Mouse (Mus musculus) adrenal gland, adult (tissue): ENCODE results near the gene Sv2a.
A peak's percentile ranks its signal among the peaks of the same experiment; 100 is the strongest.
"Not testable (repeated sequence)": the region's sequence is repeated elsewhere in the genome, so short reads cannot be mapped to it uniquely, and the experiment has no call there.

Experiments used
- DNase-seq, 2 experiments: peaks; one replicate each; pipeline ENCODE4 v3.0.0; 2022 to 2023; ENCODE audit warnings: low spot score in 1 of 2; ENCODE audit not compliant: inconsistent age in 2 of 2

Sv2a gene

DNA sequence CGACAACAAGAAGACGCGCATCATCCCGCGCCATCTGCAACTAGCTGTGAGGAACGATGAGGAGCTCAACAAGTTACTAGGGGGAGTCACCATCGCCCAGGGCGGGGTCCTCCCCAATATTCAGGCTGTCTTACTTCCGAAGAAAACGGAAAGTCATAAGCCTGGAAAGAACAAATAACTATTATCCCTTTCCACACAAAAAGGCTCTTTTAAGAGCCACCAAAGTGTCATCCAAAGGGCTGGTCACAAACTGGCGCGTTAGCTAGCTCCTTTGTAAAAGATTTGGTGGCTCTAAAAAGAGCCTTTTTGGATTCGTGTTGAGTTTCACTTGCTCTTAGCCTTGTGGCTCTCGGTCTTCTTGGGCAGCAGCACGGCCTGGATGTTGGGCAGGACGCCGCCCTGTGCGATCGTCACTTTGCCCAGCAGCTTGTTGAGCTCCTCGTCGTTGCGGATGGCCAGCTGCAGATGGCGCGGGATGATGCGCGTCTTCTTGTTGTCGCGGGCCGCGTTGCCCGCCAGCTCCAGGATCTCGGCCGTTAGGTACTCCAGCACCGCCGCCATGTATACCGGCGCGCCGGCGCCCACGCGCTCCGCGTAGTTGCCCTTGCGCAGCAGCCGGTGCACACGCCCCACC lies 39.3 kb downstream of the Sv2a start:
- DNase-seq = not testable (repeated sequence)

DNA sequence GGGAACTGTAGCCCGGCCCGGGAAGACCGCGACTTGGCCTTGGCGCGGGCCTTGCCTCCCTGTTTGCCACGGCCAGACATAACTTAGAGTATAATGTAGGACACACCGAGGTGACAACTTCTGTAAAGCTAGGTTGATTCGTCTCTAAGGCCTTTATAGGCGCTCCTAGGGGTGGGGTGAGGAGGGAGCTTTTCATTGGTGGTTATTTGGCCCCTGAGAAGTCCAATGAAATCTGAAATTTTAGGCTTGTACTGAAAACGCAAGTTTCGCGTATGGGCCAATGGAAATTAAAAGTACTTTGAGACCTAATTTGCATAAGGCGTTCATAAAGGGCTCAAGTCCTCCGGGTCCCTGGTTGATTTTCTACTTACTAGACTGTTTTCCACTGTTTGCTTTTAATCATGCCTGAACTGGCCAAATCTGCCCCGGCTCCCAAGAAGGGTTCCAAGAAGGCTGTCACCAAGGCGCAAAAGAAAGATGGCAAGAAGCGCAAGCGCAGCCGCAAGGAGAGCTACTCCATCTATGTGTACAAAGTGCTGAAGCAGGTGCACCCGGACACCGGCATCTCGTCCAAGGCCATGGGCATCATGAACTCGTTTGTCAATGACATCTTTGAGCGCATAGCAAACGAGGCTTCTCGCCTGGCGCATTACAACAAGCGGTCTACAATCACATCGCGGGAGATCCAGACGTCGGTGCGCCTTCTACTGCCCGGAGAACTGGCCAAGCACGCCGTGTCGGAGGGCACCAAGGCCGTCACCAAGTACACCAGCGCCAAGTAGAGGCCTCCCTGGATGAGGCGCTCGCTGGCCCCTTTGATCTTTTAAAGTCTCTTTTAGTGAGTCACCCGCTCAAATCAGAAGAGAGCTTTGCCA lies 40.1 kb downstream of the Sv2a start, which contains the start of the genes Hist2h2ac and Hist2h2be:
Hist2h2ac (minus strand) TSS at position 116 of the 875 bp plus-strand sequence.
Hist2h2be (plus strand) TSS at position 355 of the 875 bp plus-strand sequence.
- DNase-seq = peak; percentile 93 to 99

DNA sequence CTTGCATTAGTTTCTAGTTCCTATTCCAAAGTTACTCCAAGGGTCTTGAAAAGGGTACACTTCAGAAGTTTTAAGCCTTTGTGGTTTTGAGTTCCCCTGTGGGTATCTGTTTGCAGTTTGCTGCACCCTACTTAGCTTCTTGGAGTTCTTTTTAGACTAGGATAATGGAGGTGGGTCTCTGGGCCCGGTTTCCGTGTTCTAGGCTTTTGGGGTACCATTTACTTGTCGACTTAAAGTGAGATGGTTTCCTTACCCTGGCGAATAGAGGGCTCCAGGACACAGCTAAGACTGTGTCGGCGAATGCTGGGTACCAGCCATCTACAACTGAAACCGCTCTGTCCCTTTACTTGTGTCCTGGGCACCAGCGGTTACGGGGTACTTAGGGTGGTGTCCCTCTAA lies 40.7 kb downstream of the Sv2a start:
- peak in 1 of 2 experiments; percentile 53 for DNase-seq

DNA sequence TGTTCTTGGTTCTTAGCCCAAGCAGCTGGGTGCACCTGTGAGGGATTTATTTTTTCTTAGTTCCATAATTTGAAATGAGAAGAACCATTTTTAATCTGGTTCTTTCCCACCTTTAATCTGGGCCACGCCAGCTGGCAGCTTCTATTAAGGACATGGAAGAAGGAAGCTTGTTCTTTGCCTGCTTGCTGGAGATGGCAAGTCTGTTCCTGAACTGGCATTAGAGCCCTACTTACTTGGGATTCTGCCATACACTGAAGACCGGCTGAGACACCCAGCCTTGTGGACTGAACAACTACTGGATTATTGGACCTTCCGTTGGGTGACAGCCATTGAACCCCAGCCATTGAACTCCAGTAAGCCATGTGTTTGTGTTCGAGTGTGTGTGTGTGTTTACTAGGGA lies 41.8 kb downstream of the Sv2a start:
- peak in 1 of 2 experiments; percentile 57 for DNase-seq

DNA sequence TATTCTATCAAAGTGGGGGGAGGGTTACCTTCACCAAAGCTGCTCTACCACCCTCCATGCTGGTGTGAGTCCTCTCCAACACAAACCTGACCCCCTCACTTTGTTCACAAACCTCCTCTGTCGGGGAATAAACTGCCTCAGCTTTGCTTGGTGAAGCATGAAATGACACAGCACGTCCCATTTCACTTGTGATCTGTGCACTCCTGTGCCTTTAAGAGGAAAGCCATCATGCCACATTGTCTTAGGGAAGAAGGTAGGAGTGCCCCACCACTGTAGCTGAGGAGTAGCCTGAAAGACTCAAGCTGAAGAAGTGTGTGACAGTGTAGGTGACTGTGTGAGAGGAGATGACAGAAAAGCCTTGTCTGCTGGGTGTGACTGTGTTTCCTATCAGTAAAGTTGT lies 44.5 kb downstream of the Sv2a start:
- DNase-seq = no peak

DNA sequence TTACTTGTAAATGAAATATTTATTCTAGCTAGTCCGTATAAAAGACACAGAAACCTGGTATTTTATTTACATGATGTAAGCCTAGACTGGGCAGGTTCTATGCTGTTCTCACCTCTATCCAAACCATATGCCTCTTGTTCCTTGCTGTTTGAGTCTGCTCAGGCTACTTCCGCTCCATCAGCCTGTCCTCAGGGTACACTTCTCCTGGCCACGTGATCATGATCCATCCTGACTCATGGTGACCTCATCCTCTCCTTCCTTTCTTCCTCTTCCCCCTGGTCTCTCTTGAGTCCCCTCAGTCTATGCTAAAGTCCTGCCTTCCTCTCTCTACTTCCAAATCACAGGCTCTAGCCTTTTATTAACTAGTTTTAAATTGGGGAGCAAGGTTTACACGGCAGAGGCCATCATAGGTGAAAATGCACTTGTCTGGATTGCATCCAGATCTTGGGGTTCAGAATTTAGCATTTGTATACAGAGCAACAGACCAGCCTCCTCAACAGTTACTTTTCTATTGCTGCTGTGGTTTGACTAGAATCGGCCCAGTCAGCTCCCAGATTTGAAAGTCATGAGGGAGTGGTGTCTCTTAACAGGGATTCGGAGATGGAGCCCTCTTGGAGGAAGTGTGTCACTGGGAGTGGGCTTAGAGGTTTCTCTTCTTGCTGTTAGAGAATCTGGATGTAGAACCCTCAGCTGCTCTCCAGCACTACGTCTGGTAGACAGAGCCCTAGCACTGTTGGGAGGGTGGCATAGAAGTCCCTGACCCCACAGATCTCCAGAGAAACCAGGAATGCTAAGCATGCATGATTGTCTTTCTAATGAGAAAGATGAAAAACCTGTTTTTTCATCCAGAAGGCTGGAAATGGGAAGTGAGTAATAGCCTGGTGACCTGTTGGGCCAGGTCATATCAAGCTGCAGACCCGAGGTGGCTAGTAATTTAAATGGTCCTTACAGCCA lies 46.0 kb downstream of the Sv2a start:
- peak; percentile 61 to 81 for DNase-seq

DNA sequence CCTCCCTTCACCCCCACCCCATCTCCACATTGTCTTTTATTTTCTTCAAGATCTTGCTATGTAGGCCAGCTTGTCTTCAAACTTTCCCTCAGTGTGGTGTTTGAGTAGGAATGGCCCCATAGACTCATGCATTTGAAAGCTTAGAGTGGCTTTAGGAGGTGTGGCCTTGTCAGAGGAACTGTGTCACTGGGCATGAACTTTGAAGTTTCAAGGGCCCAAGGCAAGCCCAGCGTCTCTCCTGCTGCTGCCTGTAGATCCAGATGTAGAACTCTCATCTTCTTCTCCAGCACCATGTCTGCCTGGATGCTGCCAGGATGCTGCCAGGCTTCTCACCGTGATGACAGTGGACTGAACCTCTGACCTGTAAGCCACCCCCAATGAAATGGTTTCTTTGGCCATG lies 47.9 kb downstream of the Sv2a start:
- peak; percentile 51 to 80 for DNase-seq

DNA sequence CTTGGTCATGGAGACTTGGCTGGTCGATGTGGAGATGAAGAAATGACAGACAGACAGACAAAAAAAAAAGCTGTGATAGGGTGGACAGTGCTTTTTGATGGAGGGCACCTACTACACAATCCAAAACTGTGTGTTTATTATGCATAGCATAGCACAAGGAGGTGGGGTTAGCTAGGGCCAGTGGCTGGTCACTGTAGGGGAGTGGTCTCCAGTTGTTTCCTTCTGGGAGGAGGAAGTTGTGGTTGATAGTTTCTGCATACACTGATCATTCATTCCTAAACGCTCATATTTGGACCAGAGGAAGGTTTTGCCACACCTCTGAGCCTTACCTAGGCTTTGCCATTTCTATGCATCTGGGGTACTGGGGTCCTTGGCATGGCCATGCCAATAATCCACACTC lies 49.5 kb downstream of the Sv2a start:
- DNase-seq = peak in 1 of 2 experiments; percentile 34

DNA sequence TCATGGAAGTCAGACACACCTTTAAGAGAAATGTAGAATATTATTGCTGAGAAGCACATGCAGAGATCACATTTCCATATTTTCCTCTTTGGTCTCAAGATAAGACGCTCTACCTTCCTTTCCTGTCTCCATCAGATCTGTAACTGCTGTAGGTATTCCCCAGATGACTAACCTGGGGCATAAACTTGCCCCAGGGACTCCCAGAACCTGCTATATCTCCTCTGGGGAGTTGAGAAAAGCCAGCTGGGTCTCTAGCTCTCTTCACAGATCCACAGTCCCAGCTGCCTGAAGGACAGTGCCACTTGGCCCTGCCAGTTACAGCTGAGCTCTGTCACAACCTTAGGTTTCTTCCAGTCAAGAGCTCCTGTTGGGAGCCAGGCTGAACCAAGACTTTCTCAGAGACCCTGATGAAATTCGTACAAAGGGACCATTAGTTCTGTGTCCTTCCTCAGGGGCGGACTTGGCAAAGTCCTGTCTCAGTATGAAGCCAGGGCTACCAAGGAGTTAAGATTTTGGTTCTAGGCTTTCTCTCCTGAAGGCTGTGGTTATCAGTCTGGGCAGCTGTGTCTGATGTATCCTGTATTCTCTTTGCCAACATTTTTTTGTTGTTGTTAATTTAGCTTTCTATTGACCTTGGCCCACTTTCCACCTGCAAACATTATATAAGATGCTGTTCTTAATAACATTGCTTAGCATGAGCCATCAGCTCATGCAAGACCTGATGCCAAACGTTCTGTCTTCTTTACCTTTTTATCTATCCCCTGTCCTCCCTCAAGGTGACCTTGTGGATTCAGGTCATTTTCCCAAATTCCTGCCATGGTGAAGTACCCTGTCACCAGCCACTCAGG lies 50.2 kb downstream of the Sv2a start:
- peak; percentile 62 to 87 for DNase-seq

DNA sequence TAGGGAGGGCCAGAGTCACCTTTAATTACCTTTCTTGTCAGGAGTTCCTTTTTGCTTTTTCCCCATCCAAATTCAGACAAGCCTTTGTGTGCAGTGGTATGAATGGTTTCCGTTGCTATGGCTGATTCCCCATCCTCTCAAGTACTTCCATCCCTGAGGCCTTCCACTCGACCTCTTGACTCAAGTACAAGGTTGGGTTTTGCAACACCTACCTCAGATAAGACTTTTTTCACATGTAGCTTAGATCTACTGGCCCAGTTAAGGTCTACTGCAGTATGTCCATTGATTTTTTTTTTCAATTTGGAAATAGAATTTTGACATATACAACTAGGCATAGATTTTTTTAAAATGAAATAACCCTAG lies 50.8 kb downstream of the Sv2a start:
- DNase-seq = no peak

DNA sequence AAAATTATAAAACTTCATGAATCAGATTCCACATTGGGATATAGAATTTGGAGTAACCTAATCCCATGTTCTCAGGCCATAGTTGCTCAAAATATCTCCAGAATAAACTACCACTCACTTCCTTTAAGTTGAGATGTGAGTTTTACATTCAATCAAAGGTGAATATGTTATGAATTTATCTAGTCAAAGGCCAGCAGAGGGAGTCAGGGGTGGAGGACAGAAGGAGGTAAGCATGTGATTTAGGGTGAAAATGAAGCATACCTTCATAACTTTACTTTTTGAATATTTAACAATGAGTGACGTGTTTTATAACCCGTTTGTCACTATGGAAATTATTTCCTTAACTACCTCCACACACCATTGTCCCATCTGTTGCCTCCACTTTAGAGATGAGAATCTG lies 54.0 kb downstream of the Sv2a start:
- DNase-seq = no peak

DNA sequence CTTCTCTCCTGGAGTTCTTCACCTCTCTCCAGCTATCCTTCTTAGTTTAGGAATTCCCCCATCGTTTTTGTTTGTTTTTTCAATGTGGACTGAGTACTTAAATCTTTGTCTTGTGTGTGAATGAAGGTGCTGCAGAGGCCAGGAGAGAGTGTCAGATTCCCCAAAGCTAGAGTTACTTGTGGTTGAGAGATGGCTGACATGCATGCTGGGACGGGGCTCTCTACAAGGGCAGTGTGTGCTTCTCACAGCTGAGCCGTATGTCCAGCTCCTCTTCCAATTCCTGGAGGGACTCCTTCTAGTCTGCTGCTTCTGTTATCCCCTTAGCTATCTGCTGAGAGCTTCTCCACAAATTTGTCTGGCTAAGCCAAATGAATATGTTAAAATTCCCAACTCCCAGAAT lies 54.9 kb downstream of the Sv2a start:
- no peak for DNase-seq

DNA sequence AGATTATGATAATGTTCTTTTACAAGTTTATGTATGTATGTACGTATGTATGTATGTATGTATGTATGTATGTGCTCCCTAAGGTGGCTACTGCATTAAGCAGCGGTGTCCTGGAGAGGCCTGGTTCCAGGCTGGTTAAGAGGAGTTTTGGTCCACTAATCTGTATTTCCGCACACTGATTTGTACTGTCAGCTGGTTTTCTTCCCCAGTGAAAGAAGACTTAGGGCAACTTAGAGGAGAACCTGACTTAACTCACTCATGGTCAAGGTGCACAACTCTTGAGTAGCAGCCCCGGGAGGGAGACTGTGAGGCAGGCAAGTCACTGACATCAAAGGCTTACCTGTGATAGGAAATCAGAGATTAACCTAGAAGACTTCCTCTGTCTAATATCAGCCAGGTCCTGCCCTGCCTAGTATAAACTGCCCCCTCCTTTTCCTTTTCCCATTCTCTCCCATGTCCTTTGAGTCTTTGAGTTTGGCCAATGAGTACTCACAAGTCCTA lies 55.9 kb downstream of the Sv2a start:
- no peak for DNase-seq

DNA sequence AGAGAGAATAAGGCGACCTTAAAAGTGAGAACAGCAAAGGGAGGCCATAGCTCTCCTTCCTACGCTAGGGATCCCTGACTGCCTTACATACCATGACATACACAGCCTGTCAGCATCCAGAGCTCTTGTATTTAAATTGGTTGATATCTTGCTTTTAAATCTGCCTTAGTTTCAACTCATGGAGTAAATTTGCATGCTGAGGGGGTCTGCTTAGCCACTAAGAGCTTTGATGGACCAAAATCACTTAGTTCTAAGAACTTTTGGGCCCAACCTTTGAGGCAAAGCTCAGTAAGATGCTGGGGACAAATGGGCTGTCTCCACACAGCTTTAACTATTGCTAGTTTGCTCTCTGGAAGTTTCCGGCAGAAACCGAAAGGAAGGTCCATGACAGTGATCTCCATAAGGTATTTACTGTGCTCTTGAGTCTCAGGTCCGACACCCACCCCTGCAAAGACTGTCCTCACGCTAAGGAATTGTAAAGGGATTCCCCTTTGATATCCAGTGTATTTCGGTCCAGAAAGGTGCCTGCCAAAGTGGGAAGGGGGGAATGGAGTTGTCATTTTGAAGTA lies 56.5 kb downstream of the Sv2a start:
- DNase-seq = no peak

DNA sequence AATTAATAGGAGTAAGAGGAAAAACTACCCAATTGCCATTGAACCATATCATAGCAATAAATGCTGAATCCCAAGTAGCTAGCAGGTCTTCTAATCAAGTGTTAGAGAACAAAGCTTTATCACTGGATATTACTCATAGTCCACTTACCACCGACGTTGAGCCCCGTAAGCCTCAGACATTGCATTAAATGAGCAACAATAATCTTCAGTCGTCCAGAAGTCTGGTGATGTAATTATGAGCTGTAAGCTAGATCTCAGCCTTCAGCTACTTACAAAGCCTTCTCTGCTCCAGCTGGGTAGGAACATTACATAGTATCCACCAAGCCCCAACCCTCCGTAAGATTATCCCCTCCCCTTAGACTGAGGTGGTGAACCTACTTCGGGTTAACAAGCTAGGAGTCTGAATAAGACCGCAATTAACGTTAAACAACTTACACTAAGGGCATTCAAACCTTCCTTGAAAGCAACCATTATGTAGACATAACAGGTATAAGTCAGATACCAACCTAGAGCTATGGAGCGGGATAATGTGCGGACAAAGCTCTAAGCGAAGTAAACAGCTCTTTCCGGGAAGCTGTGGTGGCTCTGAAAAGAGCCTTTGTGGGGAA lies 57.1 kb downstream of the Sv2a start:
- peak in 1 of 2 experiments; percentile 72 for DNase-seq

DNA sequence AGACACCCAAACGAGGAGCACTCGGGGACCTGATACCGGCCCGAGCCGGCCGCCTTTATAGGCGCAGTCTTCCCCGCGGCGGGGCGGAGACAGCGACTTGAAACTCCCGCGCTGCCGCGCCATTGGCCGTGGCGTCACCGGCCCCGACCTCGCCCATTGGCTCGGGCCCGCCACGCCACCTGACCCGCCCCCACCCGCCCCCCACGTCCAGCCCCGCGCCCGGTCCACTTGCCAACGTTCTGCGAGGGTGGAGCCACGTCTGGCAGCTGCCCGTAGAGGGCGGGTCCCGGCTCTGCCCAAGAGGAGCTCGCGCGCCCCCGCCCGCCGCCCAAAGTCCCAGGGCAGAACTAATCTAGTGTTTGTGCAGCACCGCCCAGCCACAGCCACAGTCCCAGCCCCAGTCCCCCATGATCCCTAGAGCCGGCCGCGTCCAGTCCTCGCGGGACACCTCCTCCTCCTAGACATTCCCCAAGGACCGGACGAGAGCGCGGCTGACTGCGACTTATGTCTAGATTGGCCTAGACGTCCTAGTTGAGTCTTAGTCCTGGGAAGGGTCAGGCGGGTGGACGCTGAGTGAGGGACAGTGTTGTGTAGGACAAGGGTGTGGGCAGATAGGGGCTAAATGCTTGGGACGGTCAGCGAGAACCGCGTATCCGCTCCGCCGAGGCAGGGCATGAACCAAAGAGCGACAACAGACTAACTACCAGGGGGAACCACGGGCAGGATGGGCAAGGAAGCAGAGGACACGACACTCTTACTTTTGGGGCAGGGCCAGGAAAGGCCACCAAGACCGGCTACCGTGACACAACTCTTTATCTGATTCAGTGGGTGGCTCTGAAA lies 58.2 kb downstream of the Sv2a start, which contains the start of gene Hist2h3c2:
Hist2h3c2 (minus strand) TSS at position 174 of the 840 bp plus-strand sequence.
- DNase-seq = peak; percentile 63 to 83

DNA sequence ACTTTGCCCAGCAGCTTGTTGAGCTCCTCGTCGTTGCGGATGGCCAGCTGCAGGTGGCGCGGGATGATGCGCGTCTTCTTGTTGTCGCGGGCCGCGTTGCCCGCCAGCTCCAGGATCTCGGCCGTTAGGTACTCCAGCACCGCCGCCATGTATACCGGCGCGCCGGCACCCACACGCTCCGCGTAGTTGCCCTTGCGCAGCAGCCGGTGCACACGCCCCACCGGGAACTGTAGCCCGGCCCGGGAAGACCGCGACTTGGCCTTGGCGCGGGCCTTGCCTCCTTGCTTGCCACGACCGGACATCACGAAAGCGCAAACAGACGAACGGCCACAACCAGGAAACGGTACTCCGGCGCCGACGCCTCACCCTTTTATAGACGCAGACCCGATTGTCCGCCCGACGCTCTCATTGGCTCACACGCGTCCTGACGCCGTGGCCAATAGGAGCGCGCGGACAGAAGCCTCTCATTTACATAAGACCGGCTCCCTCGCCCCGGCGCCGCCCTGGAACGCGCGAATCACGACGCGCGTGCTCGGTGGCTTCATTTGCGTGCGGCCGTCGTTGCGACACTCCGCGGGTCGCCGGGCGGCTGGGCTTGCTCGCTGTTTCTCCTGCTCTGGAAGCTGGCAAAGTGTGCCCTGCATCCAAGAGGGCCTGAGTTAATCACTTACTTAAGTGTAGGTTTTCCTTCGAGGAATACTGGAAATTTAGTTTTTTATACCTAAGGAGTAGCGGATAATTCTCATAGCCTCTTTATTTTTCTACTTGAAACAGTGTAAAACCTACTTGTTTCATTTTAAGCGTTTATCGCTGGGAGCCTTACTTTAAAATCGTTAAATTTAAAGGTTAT lies 59.2 kb downstream of the Sv2a start, which contains the start of gene Hist2h2aa2:
Hist2h2aa2 (minus strand) TSS at position 328 of the 850 bp plus-strand sequence.
- DNase-seq = peak; percentile 98 to 100
